Comparison of ENCODE assay signal across 1 mouse cellular context in the genomic region with DNA sequence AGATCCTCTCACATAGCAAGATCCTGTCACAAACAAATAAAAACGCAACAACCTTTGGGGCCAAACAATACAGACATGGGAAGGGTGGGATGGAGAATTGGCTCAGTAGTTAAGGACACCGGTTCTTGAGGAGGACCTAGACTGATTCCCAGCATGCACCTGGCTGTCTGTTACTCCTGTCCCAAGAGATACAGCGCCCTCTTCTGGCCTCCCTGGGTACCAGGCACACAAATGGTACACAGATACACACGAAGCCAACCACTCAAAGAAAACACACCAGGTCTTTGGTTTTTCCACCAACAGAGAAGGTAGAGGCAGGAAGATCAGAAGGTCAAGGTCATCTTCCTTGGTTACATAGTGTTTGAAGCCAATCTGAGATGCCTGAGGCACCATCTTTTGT.
TF ChIP-seq lines count a peak whose summit lies in the region.

No protein-coding gene starts in this region.

TF ChIP-seq in ES-E14, 5 proteins besides CTCF, POLR2A, EP300 and RAD21:
- TF ChIP-seq MAFK (IDR thresholded peaks at IDR 0.05; ENCODE audit: insufficient read depth, low read depth, low read length) (no peak), HCFC1 (IDR thresholded peaks at IDR 0.05; ENCODE audit: borderline replicate concordance, insufficient read depth, low read length) (no peak; the same call in 1 of the 2 replicates), ZC3H11A (IDR thresholded peaks at IDR 0.05; ENCODE audit: borderline replicate concordance, low read depth, low read length) (no peak), ZNF384 (IDR thresholded peaks at IDR 0.05; ENCODE audit: low read depth, low read length) (no peak), CHD2 (IDR thresholded peaks at IDR 0.05; ENCODE audit: low read depth, low read length) (no peak)
TF ChIP-seq in ES-E14: peak in this region for 0.
